Mouse (Mus musculus) lung, postnatal 0 days (tissue): ENCODE results near the gene Scn4a.

ENCODE experiments used
- CTCF ChIP-seq: IDR thresholded peaks from 2 replicates; pipeline ENCODE4 v1.5.1; 2016; ENCODE audit warnings: antibody characterized with exemption, mild to moderate bottlenecking
- EP300 ChIP-seq: IDR thresholded peaks from 2 replicates; pipeline ENCODE4 v1.6.1; 2016; ENCODE audit warnings: antibody characterized with exemption, mild to moderate bottlenecking, control low read depth

DNA sequence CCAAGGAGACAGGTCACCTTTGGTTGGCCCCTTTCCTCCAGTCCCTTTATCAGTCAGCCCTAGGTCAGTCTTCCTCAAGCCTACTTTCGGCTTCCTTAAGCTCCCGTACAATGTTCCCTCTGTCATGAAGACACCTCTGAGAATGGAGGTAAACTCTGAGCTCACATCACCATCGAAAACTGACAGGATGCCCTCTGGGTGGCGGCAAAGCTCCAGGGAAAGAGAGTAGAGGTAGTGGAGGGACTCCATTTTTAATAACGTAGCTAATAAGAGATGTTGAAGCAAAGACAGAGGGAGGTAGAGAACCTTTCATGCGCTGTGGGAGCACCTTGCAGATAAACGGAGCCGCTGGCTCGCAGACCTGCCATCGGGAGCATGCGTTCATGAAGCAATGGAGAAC, 27.9 kb upstream of the Scn4a start:
- peak; percentile 63 for TF ChIP-seq CTCF
- TF ChIP-seq EP300, result no peak
